Mouse (Mus musculus) spleen, embryonic (tissue): ENCODE data around the gene Olfr294.

Source experiments
- CTCF ChIA-PET: fragments of 350-600 bp; sonication (Branson Sonifier 250); formaldehyde crosslinking; loops from one replicate; lab custom pipeline; 2022; lab: Charles Lee

Gene Olfr294

DNA sequence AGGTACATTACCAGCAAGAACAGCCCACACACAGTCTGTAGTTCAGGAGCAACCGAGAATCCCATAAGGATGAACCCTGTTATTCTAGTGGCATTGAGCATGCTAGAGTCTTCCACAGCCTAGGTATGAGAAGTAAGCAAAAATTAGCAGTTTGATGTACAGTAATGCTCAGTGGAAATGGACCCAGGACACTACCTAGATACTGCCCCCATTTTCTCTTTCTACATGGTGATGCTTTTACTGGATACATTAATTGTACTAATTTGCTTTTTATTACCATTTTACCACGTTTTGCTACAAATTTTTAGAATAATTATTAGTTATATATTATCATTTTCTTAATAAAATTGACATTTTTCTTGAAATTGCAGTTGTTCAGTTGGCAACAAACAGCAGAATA lies at the start of gene Olfr294:
Gene Olfr294, minus strand, starts transcription at position 101 of the 400 bp plus-strand sequence.
- CTCF ChIA-PET = no interaction called here

DNA sequence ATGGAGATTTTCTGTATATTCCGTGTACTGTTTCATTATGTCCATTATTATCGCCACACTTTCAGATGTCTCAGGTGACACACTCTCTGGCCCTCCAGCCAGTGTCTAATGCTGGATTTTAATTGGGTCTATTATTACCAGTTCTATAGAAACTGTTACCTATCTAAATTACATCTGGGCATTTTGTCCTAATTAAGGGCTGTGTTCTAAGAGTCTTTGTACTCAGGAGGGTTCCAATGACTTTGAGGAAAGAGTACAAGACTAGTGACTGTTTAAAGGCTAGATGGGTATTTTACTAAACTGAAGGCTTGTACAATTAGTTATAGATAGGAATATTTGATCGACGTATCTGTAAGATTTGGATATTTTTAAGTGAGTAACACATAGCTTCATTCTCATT lies 32.3 kb upstream of the Olfr294 start, which contains the start of gene Olfr293:
Gene Olfr293, plus strand, starts transcription at position 301 of the 400 bp plus-strand sequence.
- CTCF ChIA-PET = no interaction called here

DNA sequence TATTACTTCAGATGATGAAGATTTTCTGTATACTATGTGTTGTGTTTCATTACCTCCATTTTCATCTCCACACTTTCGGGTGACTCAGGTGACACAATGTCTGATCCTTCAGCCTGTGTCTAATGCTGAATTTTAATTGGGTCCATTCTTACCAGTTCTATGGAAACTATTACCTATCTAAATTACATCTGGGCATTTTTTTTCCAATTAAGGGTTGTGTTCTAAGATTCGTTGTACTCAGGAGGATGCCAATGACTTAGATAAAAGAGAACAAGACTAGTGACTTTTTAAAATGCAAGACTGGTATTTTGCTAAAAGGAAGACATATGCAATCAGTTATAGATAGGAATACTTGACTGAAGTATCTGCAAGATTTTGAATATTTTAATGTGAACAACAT lies 32.9 kb downstream of the Olfr294 start, which contains the start of gene Olfr295:
Gene Olfr295, plus strand, starts transcription at position 301 of the 400 bp plus-strand sequence.
- CTCF ChIA-PET = no interaction called here
